Mouse (Mus musculus) forebrain, embryonic 14.5 days (tissue): ENCODE measurements around the gene Olfr1087. TPM values are rescaled to one million over a fixed set of nuclear protein-coding genes. Genes with fewer than 3 reads are reported as not detected.
"Not testable (repeated sequence)": the region's sequence is repeated elsewhere in the genome, so short reads cannot be mapped to it uniquely, and the experiment has no call there.

ENCODE experiments used
- ATAC-seq: fragments of 200-750 bp; cut with Nextera tagmentation; 2 replicates; pipeline ENCODE4 v1.8.0; 2017; ENCODE audit warnings: mild to moderate bottlenecking, moderate library complexity
- DNase-seq: peaks from one replicate; pipeline ENCODE4 v3.0.0-alpha.2; 2015; ENCODE audit warnings: low spot score
- H3K27ac ChIP-seq: fragments of 300-500 bp; sonication (generic); 2 replicates; pipeline ENCODE4 v1.5.1; 2014; ENCODE audit warnings: low read depth, mild to moderate bottlenecking, control low read depth, low read length, moderate library complexity
- H3K27me3 ChIP-seq: fragments of 300-500 bp; sonication (generic); replicated peaks from 2 replicates; pipeline ENCODE4 v1.6.1; 2014; ENCODE audit warnings: low read length, control low read depth, mixed read lengths; ENCODE audit not compliant: control insufficient read depth, insufficient read depth
- H3K36me3 ChIP-seq: fragments of 300-500 bp; sonication (generic); 2 replicates; pipeline ENCODE4 v1.6.1; 2014; ENCODE audit warnings: low read length, control low read depth; ENCODE audit not compliant: control insufficient read depth, insufficient read depth
- H3K4me1 ChIP-seq: fragments of 300-500 bp; sonication (generic); 2 replicates; pipeline ENCODE4 v1.6.1; 2014; ENCODE audit warnings: antibody characterized with exemption, low read length, control low read depth; ENCODE audit not compliant: control insufficient read depth, insufficient read depth
- H3K4me2 ChIP-seq: fragments of 300-500 bp; sonication (generic); 2 replicates; pipeline ENCODE4 v1.6.1; 2014; ENCODE audit warnings: mild to moderate bottlenecking, control low read depth, low read length
- H3K4me3 ChIP-seq: fragments of 300-500 bp; sonication (generic); 2 replicates; pipeline ENCODE4 v1.5.1; 2014; ENCODE audit warnings: low read depth, low read length, control low read depth
- H3K9ac ChIP-seq: fragments of 300-500 bp; sonication (generic); 2 replicates; pipeline ENCODE4 v1.6.1; 2014; ENCODE audit warnings: mild to moderate bottlenecking, low read length, control low read depth, moderate library complexity
- H3K9me3 ChIP-seq: fragments of 300-500 bp; sonication (generic); replicated peaks from 2 replicates; pipeline ENCODE4 v1.6.1; 2016; ENCODE audit warnings: low read length, control low read depth, mixed read lengths; ENCODE audit not compliant: control insufficient read depth
- WGBS: fragments of 180-500 bp; shearing (Covaris S2); extraction: QIAGEN DNeasy Blood & Tissue Kit; methylation state at CpG from one replicate; pipeline ENCODE4 v1.1.7; 2014; 5-methylcytosine and 5-hydroxymethylcytosine counted together
- polyA plus RNA-seq: library from polyadenylated mRNA; unstranded; fragments of >200 nt; fragmentation: Nextera tagmentation; extraction: Ambion mirVana; gene quantifications from 2 replicates; pipeline ENCODE4 v1.2.1, GENCODE M21; 2014

Gene Olfr1087
- polyA plus RNA-seq = not detected in 2 replicates

- H3K9me3 ChIP-seq = no peaks in the 10 kb centered on the region
- no peak within 1 kb of the TSS for H3K9ac ChIP-seq
- no peak within 1 kb of the TSS for H3K4me3 ChIP-seq
- no peaks in the 10 kb centered on the region for H3K36me3 ChIP-seq
- ATAC-seq (no peak), DNase-seq (no peak)
- no peak within 1 kb of the TSS for H3K4me2 ChIP-seq
- H3K27ac ChIP-seq = no peak within 1 kb of the TSS
- no peaks in the 10 kb centered on the region for H3K27me3 ChIP-seq
- no peaks in the 10 kb centered on the region for H3K4me1 ChIP-seq
Measured at GRCm38 (mm10) chr2:86698295-86698694, at the start of gene Olfr1087. Olfr1087 (minus strand) TSS chr2:86698395.

- H3K27me3 ChIP-seq = no peaks in the 10 kb centered on the region
- no peak within 1 kb of the TSS for H3K9ac ChIP-seq
- H3K9me3 ChIP-seq = no peaks in the 10 kb centered on the region
- DNase-seq (no peak), ATAC-seq (no peak)
- no peak within 1 kb of the TSS for H3K4me2 ChIP-seq
- no peaks in the 10 kb centered on the region for H3K4me1 ChIP-seq
- H3K27ac ChIP-seq = no peak within 1 kb of the TSS
- H3K36me3 ChIP-seq = no peaks in the 10 kb centered on the region
- no peak within 1 kb of the TSS for H3K4me3 ChIP-seq
Measured at GRCm38 (mm10) chr2:86733601-86734000, 35.4 kb upstream of the Olfr1087 start, which contains the start of gene Olfr1089. Olfr1089 (minus strand) TSS chr2:86733701.

- H3K4me2 ChIP-seq = no peak within 1 kb of the TSS
- H3K9ac ChIP-seq = no peak within 1 kb of the TSS
- H3K4me3 ChIP-seq = no peak within 1 kb of the TSS
- H3K36me3 ChIP-seq = no peaks in the 10 kb centered on the region
- H3K27me3 ChIP-seq = no peaks in the 10 kb centered on the region
- 75% methylated on average over 2 of the region's 2 CpGs for WGBS
- DNase-seq (no peak), ATAC-seq (no peak)
- no peaks in the 10 kb centered on the region for H3K9me3 ChIP-seq
- no peaks in the 10 kb centered on the region for H3K4me1 ChIP-seq
- no peak within 1 kb of the TSS for H3K27ac ChIP-seq
Measured at GRCm38 (mm10) chr2:86679992-86680391, 18.2 kb downstream of the Olfr1087 start, which contains the start of gene Olfr1086. Olfr1086 (minus strand) TSS chr2:86680092.

GRCm38 (mm10) chr2:86661919-86662318 is 36.3 kb downstream of the Olfr1087 start, which contains the start of gene Olfr1085:
Olfr1085 (minus strand) TSS chr2:86662019.
- DNase-seq (no peak), ATAC-seq (no peak)
- Histone ChIP-seq H3K9me3 (no peaks in the 10 kb centered on the region), H3K4me3 (no peak within 1 kb of the TSS), H3K36me3 (no peaks in the 10 kb centered on the region), H3K27ac (no peak within 1 kb of the TSS), H3K4me1 (no peaks in the 10 kb centered on the region), H3K4me2 (no peak within 1 kb of the TSS), H3K27me3 (no peaks in the 10 kb centered on the region), H3K9ac (no peak within 1 kb of the TSS)
- 36% methylated on average over 1 of the region's 1 CpGs for WGBS

GRCm38 (mm10) chr2:86639625-86640024 is 58.6 kb downstream of the Olfr1087 start, which contains the start of gene Olfr1084:
Olfr1084 (minus strand) TSS chr2:86639725.
- H3K27me3 ChIP-seq, H3K36me3 ChIP-seq, H3K27ac ChIP-seq, H3K9me3 ChIP-seq, DNase-seq, H3K4me1 ChIP-seq, ATAC-seq, H3K4me2 ChIP-seq, H3K4me3 ChIP-seq, H3K9ac ChIP-seq: not testable (repeated sequence)
- WGBS = 92% methylated on average over 1 of the region's 1 CpGs

Other genes with a start within 250 kb of the Olfr1087 start
- not detected in 2 replicates for gene Olfr1065, start 247.8 kb downstream of the Olfr1087 start, polyA plus RNA-seq
- not detected in 2 replicates for gene Olfr1066, start 242.1 kb downstream of the Olfr1087 start, polyA plus RNA-seq
- gene Olfr228, start 211.0 kb downstream of the Olfr1087 start, polyA plus RNA-seq = not detected in 2 replicates
- gene Olfr1076, start 189.9 kb downstream of the Olfr1087 start, polyA plus RNA-seq = not detected in 2 replicates
- gene Olfr1079, start 155.9 kb downstream of the Olfr1087 start, polyA plus RNA-seq = not detected in 2 replicates
- gene Olfr1080, start 140.2 kb downstream of the Olfr1087 start, polyA plus RNA-seq = not detected in 2 replicates
- not detected in 2 replicates for gene Olfr1082, start 99.4 kb downstream of the Olfr1087 start, polyA plus RNA-seq
- gene Olfr1084, start 58.7 kb downstream of the Olfr1087 start, polyA plus RNA-seq = not detected in 2 replicates
- gene Olfr1085, start 36.4 kb downstream of the Olfr1087 start, polyA plus RNA-seq = not detected in 2 replicates
- not detected in 2 replicates for gene Olfr1086, start 18.3 kb downstream of the Olfr1087 start, polyA plus RNA-seq
- gene Olfr1089, start 35.3 kb upstream of the Olfr1087 start, polyA plus RNA-seq = not detected in 2 replicates
- gene Olfr1090, start 60.6 kb upstream of the Olfr1087 start, polyA plus RNA-seq = not detected in 2 replicates
- not detected in 2 replicates for gene Olfr1093, start 84.1 kb upstream of the Olfr1087 start, polyA plus RNA-seq
- gene Olfr141, start 111.6 kb upstream of the Olfr1087 start, polyA plus RNA-seq = not detected in 2 replicates
- not detected in 2 replicates for gene Olfr1094, start 126.3 kb upstream of the Olfr1087 start, polyA plus RNA-seq
- not detected in 2 replicates for gene Olfr1095, start 153.3 kb upstream of the Olfr1087 start, polyA plus RNA-seq
- not detected in 2 replicates for gene Gm13723, start 176.4 kb upstream of the Olfr1087 start, polyA plus RNA-seq
- gene Olfr1097, start 193.8 kb upstream of the Olfr1087 start, polyA plus RNA-seq = not detected in 2 replicates
- not detected in 2 replicates for gene Olfr1098, start 226.2 kb upstream of the Olfr1087 start, polyA plus RNA-seq